ENCODE assay signal across 7 mouse cellular contexts in genomic region chr17:8505669-8506426, GRCm38 (mm10). TPM values are rescaled to one million over a fixed set of nuclear protein-coding genes. Genes with fewer than 3 reads are reported as not detected.
DNase-seq lines count a peak whose midpoint lies in the region; ATAC-seq lines count a peak whose summit lies in the region.

No protein-coding gene starts in this region.

- peak; percentile 83 for ATAC-seq in common myeloid progenitor, adult 5-6 weeks (replicated peaks; ENCODE audit: low read depth, poor library complexity, severe bottlenecking)
- peak; percentile 61 for ATAC-seq in inflammation-experienced regulatory T-cells, adult 6 months
- ATAC-seq in megakaryocyte-erythroid progenitor cell, adult 5-6 weeks (replicated peaks; ENCODE audit: low FRiP score, low TSS enrichment, poor library complexity, severe bottlenecking) = peak; percentile 99

- intact Hi-C loops in gastrocnemius, postnatal 14 days (cut with DNase I; ENCODE audit: low total_unique reads) = no loop called here
- intact Hi-C loops in left cerebral cortex, postnatal 25 days (cut with DNase I) = no loop called here

- DNase-seq in adrenal gland, adult (ENCODE audit: inconsistent age in 2 of 2, low spot score in 1 of 2) = peak; percentile 97 to 98
- DNase-seq in gastrocnemius, postnatal 14 days = peak; percentile 87
- peak; percentile 87 to 95 for DNase-seq in left cerebral cortex, postnatal 25 days (ENCODE audit: low spot score in 2 of 2)
- DNase-seq in right cerebral cortex, postnatal 14 days = peak; percentile 87

RNA-seq across cellular contexts. Expression of gene Pde10a, which starts 19.3 kb away (rescaled TPM):
- total RNA-seq in common myeloid progenitor, adult 5-6 weeks (2017) = 8.4 and 16.1 TPM in 2 replicates
- total RNA-seq in gastrocnemius, postnatal 14 days (2021) = 1 to 10 TPM; 5.2 to 6.5 TPM
- polyA plus RNA-seq in inflammation-experienced regulatory T-cells, adult 6 months (2017; shearing (Covaris generic)) = not detected
- 100 to 1,000 TPM in 1 of 2 experiments, 10 to 100 TPM in 1; 64.8 to 174 TPM for total RNA-seq in left cerebral cortex, postnatal 25 days (2021)
- total RNA-seq in megakaryocyte-erythroid progenitor cell, adult 5-6 weeks (2014; fragmentation: Nextera tagmentation) = 0.67 and 1.7 TPM in 2 replicates
- total RNA-seq in megakaryocyte-erythroid progenitor cell, adult 5-6 weeks (2017) = 2.7 and 7.8 TPM in 2 replicates

Comparison
In these comparisons a context has a peak if more than half of its experiments do, and no peak if none do; other contexts are left out.
1. Peak in every context shown above with its lines: DNase-seq and ATAC-seq.